Mouse (Mus musculus) embryonic facial prominence, embryonic 14.5 days (tissue): Measurements from ENCODE around the gene Lamtor2. TPM values are rescaled to one million over a fixed set of nuclear protein-coding genes. Genes with fewer than 3 reads are reported as not detected.

ENCODE experiments used
- ATAC-seq: fragments of 200-750 bp; cut with Nextera tagmentation; 2 replicates; pipeline ENCODE4 v1.8.0; 2017; ENCODE audit warnings: low read depth, moderate number of reproducible peaks, moderate TSS enrichment
- DNase-seq: peaks from one replicate; pipeline ENCODE4 v3.0.0-alpha.2; 2015; ENCODE audit warnings: low spot score
- H3K27ac ChIP-seq: fragments of 300-500 bp; sonication (generic); replicated peaks from 2 replicates; pipeline ENCODE4 v1.5.1; 2014; ENCODE audit warnings: low read depth, mild to moderate bottlenecking, low read length, moderate library complexity
- H3K27me3 ChIP-seq: fragments of 300-500 bp; sonication (generic); replicated peaks from 2 replicates; pipeline ENCODE4 v1.6.1; 2014; ENCODE audit warnings: low read length; ENCODE audit not compliant: control insufficient read depth, insufficient read depth
- H3K36me3 ChIP-seq: fragments of 300-500 bp; sonication (generic); 2 replicates; pipeline ENCODE4 v1.6.1; 2014; ENCODE audit warnings: low read length, mixed read lengths; ENCODE audit not compliant: control insufficient read depth, insufficient read depth
- H3K4me1 ChIP-seq: fragments of 300-500 bp; sonication (generic); 2 replicates; pipeline ENCODE4 v1.6.1; 2014; ENCODE audit warnings: antibody characterized with exemption, low read length; ENCODE audit not compliant: control insufficient read depth, insufficient read depth
- H3K4me2 ChIP-seq: fragments of 300-500 bp; sonication (generic); 2 replicates; pipeline ENCODE4 v1.6.1; 2014; ENCODE audit warnings: low read depth, mild to moderate bottlenecking, low read length, moderate library complexity, mixed read lengths
- H3K4me3 ChIP-seq: fragments of 300-500 bp; sonication (generic); 2 replicates; pipeline ENCODE4 v1.5.1; 2014; ENCODE audit warnings: low read depth, mild to moderate bottlenecking, low read length
- H3K9ac ChIP-seq: fragments of 300-500 bp; sonication (generic); 2 replicates; pipeline ENCODE4 v1.6.1; 2014; ENCODE audit warnings: low read depth, mild to moderate bottlenecking, low read length, moderate library complexity, mixed read lengths
- H3K9me3 ChIP-seq: fragments of 300-500 bp; sonication (generic); 2 replicates; pipeline ENCODE4 v1.6.1; 2016; ENCODE audit warnings: low read length; ENCODE audit not compliant: control insufficient read depth
- WGBS: fragments of 180-500 bp; shearing (Covaris S2); extraction: QIAGEN DNeasy Blood & Tissue Kit; methylation state at CpG from one replicate; pipeline ENCODE4 v1.1.7; 2014; 5-methylcytosine and 5-hydroxymethylcytosine counted together
- polyA plus RNA-seq: library from polyadenylated mRNA; unstranded; fragments of >200 nt; fragmentation: Nextera tagmentation; extraction: Ambion mirVana; gene quantifications from 2 replicates; pipeline ENCODE4 v1.2.1, GENCODE M21; 2014

The Lamtor2 gene
- polyA plus RNA-seq, 1 experiment from 2014 or later = 107 TPM

- Histone ChIP-seq H3K36me3 (peaks cover 48% of the 10 kb centered on the region), H3K9ac (peak overlapping the region; percentile 98), H3K4me3 (peak overlapping the region; percentile 78), H3K9me3 (no peaks in the 10 kb centered on the region), H3K27me3 (no peaks in the 10 kb centered on the region), H3K27ac (0 out of 2 replicates have a peak overlapping the region, but pooled peaks have one; percentile 98), H3K4me2 (peak overlapping the region; percentile 74), H3K4me1 (peaks cover 49% of the 10 kb centered on the region)
- DNase-seq = no peak
- 11% methylated on average over 3 of the region's 3 CpGs for WGBS
- ATAC-seq = no peak
Measured at GRCm38 (mm10) chr3:88535005-88535404, 17.9 kb downstream of the Lamtor2 start.

- DNase-seq (peak; percentile 54), ATAC-seq (no peak)
- peak overlapping the region; percentile 78 for H3K4me3 ChIP-seq
- peak overlapping the region; percentile 98 for H3K27ac ChIP-seq
- H3K9me3 ChIP-seq = no peaks in the 10 kb centered on the region
- peaks cover 39% of the 10 kb centered on the region for H3K36me3 ChIP-seq
- no peaks in the 10 kb centered on the region for H3K27me3 ChIP-seq
- H3K4me1 ChIP-seq = peaks cover 53% of the 10 kb centered on the region
- H3K4me2 ChIP-seq = peak overlapping the region; percentile 74
- peak overlapping the region; percentile 98 for H3K9ac ChIP-seq
- 0% methylated on average over 2 of the region's 5 CpGs for WGBS
Measured at GRCm38 (mm10) chr3:88533706-88534105, 19.2 kb downstream of the Lamtor2 start.

- H3K4me1 ChIP-seq = peaks cover 48% of the 10 kb centered on the region
- peak overlapping the region; percentile 74 for H3K4me2 ChIP-seq
- ATAC-seq (peak; percentile 9; the same call in 1 of the 2 replicates), DNase-seq (peak; percentile 80)
- peak overlapping the region; percentile 98 for H3K27ac ChIP-seq
- WGBS = 0% methylated on average over 23 of the region's 40 CpGs
- no peaks in the 10 kb centered on the region for H3K27me3 ChIP-seq
- H3K4me3 ChIP-seq = peak overlapping the region; percentile 78
- no peaks in the 10 kb centered on the region for H3K9me3 ChIP-seq
- peak overlapping the region; percentile 98 for H3K9ac ChIP-seq
- H3K36me3 ChIP-seq = peaks cover 31% of the 10 kb centered on the region
Measured at GRCm38 (mm10) chr3:88532689-88533511, 20.0 kb downstream of the Lamtor2 start.

GRCm38 (mm10) chr3:88532299-88532674, 20.6 kb downstream of the Lamtor2 start, which contains the start of gene Mex3a:
TSS of gene Mex3a (plus strand) at chr3:88532395.
- 0% methylated on average over 10 of the region's 31 CpGs for WGBS
- Histone ChIP-seq H3K36me3 (peaks cover 25% of the 10 kb centered on the region), H3K27ac (peak within 1 kb of the TSS; percentile 98), H3K4me1 (peaks cover 48% of the 10 kb centered on the region), H3K4me2 (peak within 1 kb of the TSS; percentile 74), H3K4me3 (peak within 1 kb of the TSS; percentile 78), H3K9me3 (no peaks in the 10 kb centered on the region), H3K27me3 (no peaks in the 10 kb centered on the region), H3K9ac (peak within 1 kb of the TSS; percentile 98)
- ATAC-seq = no peak
- DNase-seq = no peak

- H3K36me3 ChIP-seq = peaks cover 18% of the 10 kb centered on the region
- H3K9me3 ChIP-seq = no peaks in the 10 kb centered on the region
- H3K27ac ChIP-seq = peak overlapping the region; percentile 98
- H3K9ac ChIP-seq = peak overlapping the region; percentile 98
- DNase-seq (peak; percentile 95), ATAC-seq (peak; percentile 88)
- peak overlapping the region; percentile 74 for H3K4me2 ChIP-seq
- peaks cover 42% of the 10 kb centered on the region for H3K4me1 ChIP-seq
- H3K27me3 ChIP-seq = no peaks in the 10 kb centered on the region
- peak overlapping the region; percentile 78 for H3K4me3 ChIP-seq
- under 1% methylated on average over 35 of the region's 63 CpGs for WGBS
Measured at GRCm38 (mm10) chr3:88531348-88532298, 21.3 kb downstream of the Lamtor2 start.

- Histone ChIP-seq H3K4me1 (peaks cover 32% of the 10 kb centered on the region), H3K27ac (peak overlapping the region; percentile 98), H3K4me3 (peak overlapping the region; percentile 78), H3K27me3 (no peaks in the 10 kb centered on the region), H3K9me3 (no peaks in the 10 kb centered on the region), H3K9ac (peak overlapping the region; percentile 98), H3K36me3 (peaks cover 7% of the 10 kb centered on the region; the same call in 1 of the 2 replicates), H3K4me2 (peak overlapping the region; percentile 74)
- DNase-seq = peak; percentile 70
- no peak for ATAC-seq
- 6% methylated on average over 11 of the region's 11 CpGs for WGBS
Measured at GRCm38 (mm10) chr3:88530082-88530864, 22.6 kb downstream of the Lamtor2 start.

- Histone ChIP-seq H3K27ac (peak overlapping the region; percentile 98), H3K4me1 (peaks cover 23% of the 10 kb centered on the region), H3K9me3 (no peaks in the 10 kb centered on the region), H3K36me3 (peaks cover 12% of the 10 kb centered on the region), H3K4me3 (peak overlapping the region; percentile 78), H3K27me3 (no peaks in the 10 kb centered on the region), H3K4me2 (peak overlapping the region; percentile 74), H3K9ac (peak overlapping the region; percentile 98)
- ATAC-seq (no peak), DNase-seq (no peak)
- WGBS = 24% methylated on average over 7 of the region's 7 CpGs
Measured at GRCm38 (mm10) chr3:88529204-88530000, 23.5 kb downstream of the Lamtor2 start.
